Mouse (Mus musculus) liver, postnatal 0 days (tissue): ENCODE measurements around the gene Zfp618. TPM values are rescaled to one million over a fixed set of nuclear protein-coding genes. Genes with fewer than 3 reads are reported as not detected.

ENCODE experiments used
- ATAC-seq: fragments of 200-750 bp; cut with Nextera tagmentation; 2 replicates; pipeline ENCODE4 v1.8.0; 2017; ENCODE audit warnings: mild to moderate bottlenecking, moderate library complexity
- DNase-seq: peaks from one replicate; pipeline ENCODE4 v3.0.0-alpha.2; 2016
- H3K27ac ChIP-seq: fragments of 300-500 bp; sonication (generic); 2 replicates; pipeline ENCODE4 v1.5.1; 2014; ENCODE audit warnings: antibody characterized with exemption, moderate library complexity, mild to moderate bottlenecking, low read depth
- H3K27me3 ChIP-seq: fragments of 300-500 bp; sonication (generic); 2 replicates; pipeline ENCODE4 v1.6.1; 2014; ENCODE audit warnings: low read length, control low read depth, mixed read lengths; ENCODE audit not compliant: insufficient read depth
- H3K36me3 ChIP-seq: fragments of 300-500 bp; sonication (generic); replicated peaks from 2 replicates; pipeline ENCODE4 v1.6.1; 2014; ENCODE audit warnings: mild to moderate bottlenecking, control low read depth, low read length, moderate library complexity, mixed read lengths; ENCODE audit not compliant: insufficient read depth
- H3K4me1 ChIP-seq: fragments of 300-500 bp; sonication (generic); 2 replicates; pipeline ENCODE4 v1.6.1; 2014; ENCODE audit warnings: antibody characterized with exemption, mild to moderate bottlenecking, control low read depth; ENCODE audit not compliant: insufficient read depth
- H3K4me2 ChIP-seq: fragments of 300-500 bp; sonication (generic); 2 replicates; pipeline ENCODE4 v1.6.1; 2014; ENCODE audit warnings: low read depth, mild to moderate bottlenecking, low read length, moderate library complexity, mixed read lengths
- H3K4me3 ChIP-seq: fragments of 300-500 bp; sonication (generic); 2 replicates; pipeline ENCODE4 v1.5.1; 2014; ENCODE audit warnings: low read depth, low read length
- H3K9ac ChIP-seq: fragments of 300-500 bp; sonication (generic); replicated peaks from 2 replicates; pipeline ENCODE4 v1.6.1; 2014; ENCODE audit warnings: mild to moderate bottlenecking, moderate library complexity
- H3K9me3 ChIP-seq: fragments of 300-500 bp; sonication (generic); 2 replicates; pipeline ENCODE4 v1.6.1; 2016; ENCODE audit warnings: mild to moderate bottlenecking, control low read depth, low read length, mixed read lengths
- CTCF ChIP-seq: sonication (generic); IDR thresholded peaks from 2 replicates; pipeline ENCODE4 v1.5.1; 2016; ENCODE audit warnings: antibody characterized with exemption, low read depth
- EP300 ChIP-seq: IDR thresholded peaks from 2 replicates; pipeline ENCODE4 v1.6.1; 2016; ENCODE audit warnings: antibody characterized with exemption, low read depth, mild to moderate bottlenecking
- WGBS: fragments of 180-500 bp; shearing (Covaris S2); extraction: QIAGEN DNeasy Blood & Tissue Kit; methylation state at CpG from one replicate; pipeline ENCODE4 v1.1.7; 2014; ENCODE audit not compliant: insufficient replicate concordance; 5-methylcytosine and 5-hydroxymethylcytosine counted together
- polyA plus RNA-seq: library from polyadenylated mRNA; unstranded; fragments of >200 nt; fragmentation: Nextera tagmentation; extraction: Ambion mirVana; gene quantifications from 2 replicates; pipeline ENCODE4 v1.2.1, GENCODE M21; 2015

Gene Zfp618
- polyA plus RNA-seq, 1 experiment from 2014 or later = 4.5 TPM

- Histone ChIP-seq H3K9ac (no peak overlapping the region), H3K4me2 (no peak overlapping the region), H3K27ac (no peak overlapping the region), H3K9me3 (no peaks in the 10 kb centered on the region), H3K36me3 (no peaks in the 10 kb centered on the region), H3K4me1 (no peaks in the 10 kb centered on the region), H3K4me3 (no peak overlapping the region), H3K27me3 (no peaks in the 10 kb centered on the region)
- TF ChIP-seq EP300 = no peak
- TF ChIP-seq CTCF = peak; percentile 64
- peak; percentile 24 for DNase-seq
- peak; percentile 73 for ATAC-seq
- 46% methylated on average over 4 of the region's 4 CpGs for WGBS
Observed at GRCm38 (mm10) chr4:62944326-62944879, 21.0 kb upstream of the Zfp618 start.

GRCm38 (mm10) chr4:62963806-62964205, 1.6 kb upstream of the Zfp618 start:
- Histone ChIP-seq H3K27ac (no peak overlapping the region), H3K9me3 (no peaks in the 10 kb centered on the region), H3K9ac (no peak overlapping the region), H3K27me3 (0 out of 2 replicates have a peak, but pooled peaks cover 7% of the 10 kb centered on the region), H3K36me3 (no peaks in the 10 kb centered on the region), H3K4me3 (no peak overlapping the region), H3K4me2 (no peak overlapping the region), H3K4me1 (no peaks in the 10 kb centered on the region)
- ATAC-seq (no peak), DNase-seq (no peak)
- WGBS = 68% methylated on average over 4 of the region's 4 CpGs
- no peak for TF ChIP-seq EP300
- no peak for TF ChIP-seq CTCF

GRCm38 (mm10) chr4:62964844-62965496, 403 bp upstream of the Zfp618 start:
- Histone ChIP-seq H3K9ac (peak overlapping the region; percentile 84), H3K27me3 (0 out of 2 replicates have a peak, but pooled peaks cover 7% of the 10 kb centered on the region), H3K9me3 (no peaks in the 10 kb centered on the region), H3K27ac (peak overlapping the region; percentile 86), H3K4me1 (peaks cover 7% of the 10 kb centered on the region), H3K36me3 (no peaks in the 10 kb centered on the region), H3K4me3 (peak overlapping the region; percentile 48), H3K4me2 (peak overlapping the region; percentile 63)
- peak; percentile 68 for ATAC-seq
- no peak for DNase-seq
- 4% methylated on average over 29 of the region's 52 CpGs for WGBS
- TF ChIP-seq EP300 (no peak), CTCF (no peak)

- Histone ChIP-seq H3K27ac (0 out of 2 replicates have a peak overlapping the region, but pooled peaks have one; percentile 23), H3K9me3 (no peaks in the 10 kb centered on the region), H3K36me3 (no peaks in the 10 kb centered on the region), H3K4me3 (no peak overlapping the region), H3K4me1 (peaks cover 13% of the 10 kb centered on the region), H3K9ac (no peak overlapping the region), H3K27me3 (0 out of 2 replicates have a peak, but pooled peaks cover 7% of the 10 kb centered on the region), H3K4me2 (0 out of 2 replicates have a peak overlapping the region, but pooled peaks have one; percentile 20)
- WGBS = 59% methylated on average over 5 of the region's 5 CpGs
- ATAC-seq (no peak), DNase-seq (no peak)
- TF ChIP-seq EP300 (no peak), CTCF (no peak)
Observed at GRCm38 (mm10) chr4:62969526-62969925, 4.2 kb downstream of the Zfp618 start.

- no peak for TF ChIP-seq EP300
- TF ChIP-seq CTCF = no peak
- ATAC-seq = no peak
- no peak for DNase-seq
- no peak overlapping the region for H3K27ac ChIP-seq
- no peaks in the 10 kb centered on the region for H3K9me3 ChIP-seq
- WGBS = 57% methylated on average over 1 of the region's 1 CpGs
- no peaks in the 10 kb centered on the region for H3K27me3 ChIP-seq
- no peak overlapping the region for H3K4me3 ChIP-seq
- no peaks in the 10 kb centered on the region for H3K36me3 ChIP-seq
- H3K9ac ChIP-seq = no peak overlapping the region
- no peak overlapping the region for H3K4me2 ChIP-seq
- peaks cover 13% of the 10 kb centered on the region for H3K4me1 ChIP-seq
Observed at GRCm38 (mm10) chr4:62971991-62972390, 6.6 kb downstream of the Zfp618 start.

- ATAC-seq = no peak
- TF ChIP-seq CTCF (no peak), EP300 (no peak)
- Histone ChIP-seq H3K4me1 (peaks cover 13% of the 10 kb centered on the region), H3K27me3 (no peaks in the 10 kb centered on the region), H3K9me3 (no peaks in the 10 kb centered on the region), H3K27ac (no peak overlapping the region), H3K36me3 (no peaks in the 10 kb centered on the region), H3K4me3 (no peak overlapping the region), H3K9ac (no peak overlapping the region), H3K4me2 (no peak overlapping the region)
- 75% methylated on average over 3 of the region's 3 CpGs for WGBS
- DNase-seq = no peak
Observed at GRCm38 (mm10) chr4:62973086-62973485, 7.7 kb downstream of the Zfp618 start.
